Mouse (Mus musculus) heart, postnatal 0 days (tissue): ENCODE data around the gene Gm11037. TPM values are rescaled to one million over a fixed set of nuclear protein-coding genes. Genes with fewer than 3 reads are reported as not detected.
A peak's percentile ranks its signal among the peaks of the same experiment; 100 is the strongest.

Experiments
- ATAC-seq: fragments of 200-750 bp; cut with Nextera tagmentation; 2 replicates; pipeline ENCODE4 v1.8.0; 2017; ENCODE audit warnings: low read depth, moderate number of reproducible peaks, moderate library complexity; ENCODE audit not compliant: insufficient read depth
- DNase-seq: peaks from one replicate; pipeline ENCODE4 v3.0.0-alpha.2; 2016; ENCODE audit warnings: low spot score
- H3K27ac ChIP-seq: fragments of 300-500 bp; sonication (generic); 2 replicates; pipeline ENCODE4 v1.5.1; 2014; ENCODE audit warnings: low read depth, mild to moderate bottlenecking
- H3K27me3 ChIP-seq: fragments of 300-500 bp; sonication (generic); 2 replicates; pipeline ENCODE4 v1.6.1; 2014; ENCODE audit warnings: low read length, mixed read lengths; ENCODE audit not compliant: control insufficient read depth, insufficient read depth
- H3K36me3 ChIP-seq: fragments of 300-500 bp; sonication (generic); replicated peaks from 2 replicates; pipeline ENCODE4 v1.6.1; 2014; ENCODE audit warnings: low read length, mixed read lengths; ENCODE audit not compliant: control insufficient read depth, insufficient read depth
- H3K4me1 ChIP-seq: fragments of 300-500 bp; sonication (generic); 2 replicates; pipeline ENCODE4 v1.6.1; 2014; ENCODE audit warnings: antibody characterized with exemption; ENCODE audit not compliant: control insufficient read depth, insufficient read depth
- H3K4me2 ChIP-seq: fragments of 300-500 bp; sonication (generic); 2 replicates; pipeline ENCODE4 v1.6.1; 2014; ENCODE audit warnings: low read depth, mild to moderate bottlenecking, low read length, moderate library complexity
- H3K4me3 ChIP-seq: fragments of 300-500 bp; sonication (generic); 2 replicates; pipeline ENCODE4 v1.5.1; 2014; ENCODE audit warnings: low read depth, low read length
- H3K9ac ChIP-seq: fragments of 300-500 bp; sonication (generic); replicated peaks from 2 replicates; pipeline ENCODE4 v1.6.1; 2014; ENCODE audit warnings: low read depth, low read length, mixed read lengths
- H3K9me3 ChIP-seq: fragments of 300-500 bp; sonication (generic); replicated peaks from 2 replicates; pipeline ENCODE4 v1.6.1; 2016; ENCODE audit warnings: low read length; ENCODE audit not compliant: control insufficient read depth
- CTCF ChIP-seq: IDR thresholded peaks from 2 replicates; pipeline ENCODE4 v1.5.1; 2016; ENCODE audit warnings: antibody characterized with exemption, control low read depth, low read depth
- EP300 ChIP-seq: IDR thresholded peaks from 2 replicates; pipeline ENCODE4 v1.6.1; 2016; ENCODE audit warnings: antibody characterized with exemption, low read depth
- WGBS: fragments of 180-500 bp; shearing (Covaris S2); extraction: QIAGEN DNeasy Blood & Tissue Kit; methylation state at CpG from one replicate; pipeline ENCODE4 v1.1.7; 2014; 5-methylcytosine and 5-hydroxymethylcytosine counted together
- polyA plus RNA-seq: library from polyadenylated mRNA; unstranded; fragments of >200 nt; fragmentation: Nextera tagmentation; extraction: Ambion mirVana; gene quantifications from 2 replicates; pipeline ENCODE4 v1.2.1, GENCODE M21; 2015
- total RNA-seq: library from RNA; depleted of rRNA; stranded (reverse); fragments of >200 nt; gene quantifications from 2 replicates; pipeline ENCODE4 v1.2.3, GENCODE M21; 2014; ENCODE audit warnings: low replicate concordance

The Gm11037 gene
- total and polyA plus RNA-seq, 2 experiments from 2014 or later: not detected

GRCm38 (mm10) chr2:131134826-131135400, 1.6 kb downstream of the Gm11037 start:
- peak; percentile 24; the same call in 1 of the 2 replicates for ATAC-seq
- H3K9me3 ChIP-seq: no peaks in the 10 kb centered on the region
- no peak overlapping the region for H3K4me2 ChIP-seq
- DNase-seq: peak; percentile 5
- 63% methylated on average over 8 of the region's 8 CpGs for WGBS
- H3K36me3 ChIP-seq: no peaks in the 10 kb centered on the region
- no peaks in the 10 kb centered on the region for H3K27me3 ChIP-seq
- peaks cover 21% of the 10 kb centered on the region for H3K4me1 ChIP-seq
- H3K27ac ChIP-seq: peak overlapping the region; percentile 81
- TF ChIP-seq CTCF (no peak), EP300 (no peak)
- H3K4me3 ChIP-seq: no peak overlapping the region
- H3K9ac ChIP-seq: no peak overlapping the region

DNA sequence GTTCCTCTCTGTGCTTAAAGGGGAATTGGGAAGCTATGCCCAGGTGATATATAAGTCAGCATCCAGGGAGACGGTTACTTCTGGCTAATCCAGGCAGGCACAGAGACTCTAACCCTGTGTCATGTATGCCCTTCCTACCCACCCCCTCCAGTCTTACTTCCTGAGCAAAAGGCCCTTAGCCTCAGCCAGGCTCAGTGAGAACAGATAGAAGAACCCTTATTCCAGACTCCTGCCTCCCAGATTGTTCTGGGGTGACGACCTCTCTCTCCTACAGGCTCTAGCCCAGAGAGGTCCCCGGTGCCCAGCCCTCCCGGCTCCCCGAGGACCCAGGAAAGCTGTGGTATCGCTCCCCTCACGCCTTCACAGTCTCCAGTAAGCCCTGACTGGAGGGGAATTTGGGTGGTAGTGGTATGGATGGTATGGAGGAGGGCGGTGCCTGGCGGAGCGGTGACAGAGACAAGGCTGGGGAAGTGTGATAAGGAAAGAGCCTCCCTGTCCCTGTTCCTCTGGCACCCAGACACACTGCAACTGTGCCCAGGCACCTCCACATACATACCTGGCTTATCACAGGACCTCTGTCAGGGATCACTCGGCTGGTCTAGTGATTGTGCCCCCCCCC, 2.3 kb downstream of the Gm11037 start:
- ATAC-seq (peak; percentile 37), DNase-seq (peak; percentile 11)
- WGBS: 11% methylated on average over 11 of the region's 11 CpGs
- no peak overlapping the region for H3K9ac ChIP-seq
- no peaks in the 10 kb centered on the region for H3K27me3 ChIP-seq
- no peak for TF ChIP-seq EP300
- TF ChIP-seq CTCF: no peak
- no peak overlapping the region for H3K4me3 ChIP-seq
- H3K27ac ChIP-seq: peak overlapping the region; percentile 81
- no peaks in the 10 kb centered on the region for H3K36me3 ChIP-seq
- 0 out of 2 replicates have a peak overlapping the region, but pooled peaks have one; percentile 8 for H3K4me2 ChIP-seq
- peaks cover 25% of the 10 kb centered on the region for H3K4me1 ChIP-seq
- no peaks in the 10 kb centered on the region for H3K9me3 ChIP-seq

DNA sequence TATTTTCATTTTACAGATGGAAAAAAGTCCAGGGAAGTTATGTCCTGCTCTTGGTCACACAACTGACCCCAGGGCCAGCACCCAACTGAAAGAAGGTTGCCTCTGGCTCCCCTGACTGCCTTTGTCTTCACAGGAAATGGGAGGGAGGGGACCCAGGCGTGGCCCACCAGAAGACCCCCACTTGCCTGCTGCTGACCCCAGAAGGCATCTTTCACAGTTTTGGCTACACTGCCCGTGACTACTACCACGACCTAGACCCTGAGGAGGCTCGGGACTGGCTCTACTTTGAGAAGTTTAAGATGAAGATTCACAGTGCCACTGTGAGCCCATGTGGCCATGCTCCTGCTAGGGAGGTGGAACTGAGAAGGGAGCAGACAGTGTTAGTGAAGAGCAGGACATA, 5.0 kb downstream of the Gm11037 start:
- peak overlapping the region; percentile 30; the same call in 1 of the 2 replicates for H3K27ac ChIP-seq
- DNase-seq: peak; percentile 2
- no peak for ATAC-seq
- H3K4me1 ChIP-seq: peaks cover 32% of the 10 kb centered on the region
- peaks cover 13% of the 10 kb centered on the region for H3K36me3 ChIP-seq
- 76% methylated on average over 4 of the region's 4 CpGs for WGBS
- no peaks in the 10 kb centered on the region for H3K9me3 ChIP-seq
- H3K4me2 ChIP-seq: no peak overlapping the region
- no peak for TF ChIP-seq CTCF
- no peak for TF ChIP-seq EP300
- H3K27me3 ChIP-seq: no peaks in the 10 kb centered on the region
- no peak overlapping the region for H3K9ac ChIP-seq
- no peak overlapping the region for H3K4me3 ChIP-seq

DNA sequence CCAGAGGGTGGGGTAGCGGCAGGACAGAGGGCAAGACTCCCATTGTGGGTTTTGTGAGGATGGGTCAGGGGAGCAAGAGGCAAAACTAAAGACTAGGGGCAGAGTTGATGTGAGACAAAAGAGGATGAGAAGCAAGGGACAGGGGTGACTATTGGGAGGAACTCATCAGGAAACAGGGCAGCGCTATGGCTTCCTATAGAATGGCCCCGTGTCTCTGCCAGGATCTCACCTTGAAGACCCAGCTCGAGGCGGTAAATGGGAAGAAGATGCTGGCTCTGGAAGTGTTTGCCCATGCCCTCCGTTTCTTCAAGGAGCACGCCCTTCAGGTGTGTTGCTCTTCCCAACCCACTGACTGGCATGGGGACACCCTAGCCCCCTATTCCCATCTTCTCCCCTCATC, 5.5 kb downstream of the Gm11037 start:
- no peak for DNase-seq
- Histone ChIP-seq H3K4me1 (peaks cover 32% of the 10 kb centered on the region), H3K4me3 (no peak overlapping the region), H3K27me3 (no peaks in the 10 kb centered on the region), H3K36me3 (peaks cover 17% of the 10 kb centered on the region), H3K4me2 (no peak overlapping the region), H3K27ac (peak overlapping the region; percentile 33; the same call in 1 of the 2 replicates), H3K9me3 (no peaks in the 10 kb centered on the region), H3K9ac (no peak overlapping the region)
- no peak for ATAC-seq
- 93% methylated on average over 7 of the region's 7 CpGs for whole genome bisulfite sequencing
- TF ChIP-seq EP300: no peak
- no peak for TF ChIP-seq CTCF

GRCm38 (mm10) chr2:131139287-131139686, 6.0 kb downstream of the Gm11037 start:
- no peak for ATAC-seq
- Histone ChIP-seq H3K36me3 (peaks cover 20% of the 10 kb centered on the region), H3K9ac (no peak overlapping the region), H3K27me3 (no peaks in the 10 kb centered on the region), H3K4me3 (no peak overlapping the region), H3K27ac (peak overlapping the region; percentile 83), H3K4me2 (no peak overlapping the region), H3K4me1 (peaks cover 32% of the 10 kb centered on the region), H3K9me3 (no peaks in the 10 kb centered on the region)
- 84% methylated on average over 5 of the region's 5 CpGs for WGBS
- no peak for TF ChIP-seq EP300
- no peak for TF ChIP-seq CTCF
- peak; percentile 1 for DNase-seq
